10 mouse cellular contexts compared by ENCODE assay signal in the genomic region with DNA sequence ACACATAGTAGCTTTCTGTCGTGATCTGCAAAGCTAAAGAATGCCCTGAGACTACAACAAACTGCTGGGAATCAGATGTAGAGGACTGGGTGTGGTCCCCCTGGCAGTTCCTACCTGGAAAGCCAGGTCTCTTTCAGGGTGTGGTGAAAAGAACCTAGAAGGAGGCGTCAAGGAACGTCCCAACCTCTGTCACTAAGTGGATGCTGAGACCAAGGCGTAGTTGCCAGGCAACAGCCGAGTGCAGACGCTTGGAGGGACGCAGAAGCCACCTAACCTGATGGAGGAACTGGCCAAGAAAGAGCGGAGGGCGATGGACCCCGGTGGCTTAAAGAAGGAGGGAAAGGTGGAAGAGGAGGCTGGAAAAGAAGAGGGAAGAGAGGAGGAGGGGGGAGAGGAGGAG. TPM values are rescaled to one million over a fixed set of nuclear protein-coding genes. Genes with fewer than 3 reads are reported as not detected.
DNase-seq lines count a peak whose midpoint lies in the region; ATAC-seq and TF ChIP-seq lines count a peak whose summit lies in the region.
"Had no signal": no experiment of that assay in that cellular context is flagged by ENCODE, and none has a peak within 500 bp of the region (broad histone marks: within the 10 kb centered on the region; RNA-seq: fewer than 3 reads in every experiment).

Gene 1700001L19Rik, plus strand, starts transcription at position 223 of the 400 bp plus-strand sequence.

- H3K9me3 ChIP-seq in heart, embryonic 12.5 days (replicated peaks) = 0 out of 2 replicates have a peak, but pooled peaks cover 7% of the 10 kb centered on the region
- no peaks in the 10 kb centered on the region for H3K9me3 ChIP-seq in E14TG2a.4 (ENCODE audit: low read length)
- H3K9me3 ChIP-seq in hindbrain, embryonic 11.5 days (ENCODE audit: control insufficient read depth, low read length) = no peaks in the 10 kb centered on the region
- no peaks in the 10 kb centered on the region for H3K9me3 ChIP-seq in limb, embryonic 15.5 days

- no peak within 1 kb of the TSS for H3K9ac ChIP-seq in heart, embryonic 12.5 days
- H3K9ac ChIP-seq in hindbrain, embryonic 11.5 days (ENCODE audit: low read depth, low read length) = no peak within 1 kb of the TSS
- H3K9ac ChIP-seq in limb, embryonic 15.5 days = no peak within 1 kb of the TSS

- H3K4me3 ChIP-seq in heart, embryonic 12.5 days = no peak within 1 kb of the TSS
- H3K4me3 ChIP-seq in E14TG2a.4 (replicated peaks; ENCODE audit: low read length) = peak within 1 kb of the TSS; percentile 58
- H3K4me3 ChIP-seq in hindbrain, embryonic 11.5 days (ENCODE audit: low read depth, low read length) = no peak within 1 kb of the TSS
- 0 out of 2 replicates have a peak within 1 kb of the TSS, but pooled peaks have one; percentile 4 for H3K4me3 ChIP-seq in limb, embryonic 15.5 days

- ATAC-seq in heart, embryonic 12.5 days (ENCODE audit: insufficient number of reproducible peaks, low FRiP score) = no peak
- ATAC-seq in hindbrain, embryonic 11.5 days (ENCODE audit: low FRiP score) = 0 out of 2 replicates have a peak, but pooled peaks have one; percentile 21
- ATAC-seq in limb, embryonic 15.5 days (ENCODE audit: insufficient number of reproducible peaks, low FRiP score, low TSS enrichment, low read depth) = no peak

- H3K27me3 ChIP-seq in heart, embryonic 12.5 days (replicated peaks) = peaks cover 13% of the 10 kb centered on the region
- H3K27me3 ChIP-seq in E14TG2a.4 (ENCODE audit: insufficient read depth, low read length) = peaks cover 11% of the 10 kb centered on the region
- no peaks in the 10 kb centered on the region for H3K27me3 ChIP-seq in hindbrain, embryonic 11.5 days (ENCODE audit: control insufficient read depth, insufficient read depth, low read length)
- no peaks in the 10 kb centered on the region for H3K27me3 ChIP-seq in limb, embryonic 15.5 days

- no peak within 1 kb of the TSS for H3K27ac ChIP-seq in heart, embryonic 12.5 days (ENCODE audit: poor library complexity, severe bottlenecking)
- H3K27ac ChIP-seq in hindbrain, embryonic 11.5 days (ENCODE audit: low read depth, low read length) = no peak within 1 kb of the TSS
- H3K27ac ChIP-seq in limb, embryonic 15.5 days = no peak within 1 kb of the TSS

- peak within 1 kb of the TSS; percentile 44 for H3K4me2 ChIP-seq in heart, embryonic 12.5 days
- H3K4me2 ChIP-seq in hindbrain, embryonic 11.5 days (replicated peaks; ENCODE audit: low read depth, low read length) = peak within 1 kb of the TSS; percentile 30
- peak within 1 kb of the TSS; percentile 31 for H3K4me2 ChIP-seq in limb, embryonic 15.5 days

- WGBS in heart, embryonic 12.5 days = 12% methylated on average over 10 of the region's 10 CpGs
- 19% methylated on average over 10 of the region's 10 CpGs for WGBS in hindbrain, embryonic 11.5 days
- WGBS in limb, embryonic 15.5 days = 13% methylated on average over 9 of the region's 10 CpGs

- no peak for TF ChIP-seq CTCF in E14TG2a.4 (conservative IDR thresholded peaks at IDR 0.05; ENCODE audit: low read length)

- H3K4me1 ChIP-seq in heart, embryonic 12.5 days (replicated peaks) = peaks cover 11% of the 10 kb centered on the region
- peaks cover 10% of the 10 kb centered on the region for H3K4me1 ChIP-seq in E14TG2a.4 (replicated peaks; ENCODE audit: low read depth, low read length)
- no peaks in the 10 kb centered on the region for H3K4me1 ChIP-seq in hindbrain, embryonic 11.5 days (replicated peaks; ENCODE audit: control insufficient read depth, insufficient read depth, low read length)
- peaks cover 11% of the 10 kb centered on the region for H3K4me1 ChIP-seq in limb, embryonic 15.5 days

- DNase-seq in heart, adult 11 months = no peak
- no peak for DNase-seq in hindbrain, embryonic 11.5 days (ENCODE audit: low spot score)
- DNase-seq in thymus, postnatal 25 days = no peak
- DNase-seq in embryo, embryonic 9.5 days (ENCODE audit: extremely low spot score) = no peak
- no peak for DNase-seq in adrenal gland, adult 2 months

- peaks cover 16% of the 10 kb centered on the region for H3K36me3 ChIP-seq in heart, embryonic 12.5 days
- H3K36me3 ChIP-seq in E14TG2a.4 (ENCODE audit: insufficient read depth, low read length) = peaks cover 12% of the 10 kb centered on the region
- no peaks in the 10 kb centered on the region for H3K36me3 ChIP-seq in hindbrain, embryonic 11.5 days (ENCODE audit: control insufficient read depth, insufficient read depth, low read length)
- peaks cover 12% of the 10 kb centered on the region for H3K36me3 ChIP-seq in limb, embryonic 15.5 days

RNA-seq across cellular contexts. Expression of gene 1700001L19Rik, which starts in this region (rescaled TPM):
- polyA plus RNA-seq in heart, embryonic 12.5 days (2016; fragmentation: Nextera tagmentation; extraction: Ambion mirVana) = 0.22 TPM in 1 of 2 replicates, not detected in the other
- polyA plus RNA-seq in hindbrain, embryonic 11.5 days (2014; fragmentation: Nextera tagmentation; extraction: Ambion mirVana) = 1.5 and 1.9 TPM in 2 replicates
- polyA plus RNA-seq in limb, embryonic 15.5 days (2015; fragmentation: Nextera tagmentation; extraction: Ambion mirVana) = 0.31 and 0.45 TPM in 2 replicates
- under 1 TPM in 1 of 2 experiments, not detected in 1; 0.20 TPM for total RNA-seq in adrenal gland, adult 2 months (2021)
- polyA plus RNA-seq in adrenal gland, adult 2 months (2012; rRNA removed) = 0.09 TPM in 1 of 2 replicates, not detected in the other
- total RNA-seq: liver, adult 2 months had no signal
- polyA plus RNA-seq: C2C12; liver, adult 2 months had no signal

Comparison
In these comparisons a context has a peak if more than half of its experiments do, and no peak if none do; other contexts are left out.
1. H3K4me3 ChIP-seq: peak in E14TG2a.4 (single experiment) and limb, embryonic 15.5 days (single experiment); none in heart, embryonic 12.5 days (single experiment) and hindbrain, embryonic 11.5 days (single experiment).
2. Peak in every context shown above with its lines, with median percentiles within 50 percentile points of each other: H3K4me2 ChIP-seq.